Mouse (Mus musculus) myocyte (in vitro differentiated cells): ENCODE results near the gene Man2a1. TPM values are rescaled to one million over a fixed set of nuclear protein-coding genes. Genes with fewer than 3 reads are reported as not detected.

Source experiments
- H3K27me3 ChIP-seq: one replicate; pipeline ENCODE4 v1.6.1; 2011; ENCODE audit not compliant: control insufficient read depth, insufficient read depth, insufficient read length
- H3K36me3 ChIP-seq: one replicate; pipeline ENCODE4 v1.6.1; 2011; ENCODE audit not compliant: control insufficient read depth, insufficient read depth
- H3K4me2 ChIP-seq: one replicate; pipeline ENCODE4 v1.6.1; 2011; ENCODE audit warnings: low read depth, control low read depth
- H3K4me3 ChIP-seq: one replicate; pipeline ENCODE4 v1.5.1; 2011; ENCODE audit warnings: mild to moderate bottlenecking, control low read depth, moderate library complexity
- H3K79me2 ChIP-seq: one replicate; pipeline ENCODE4 v1.6.1; 2011; ENCODE audit not compliant: control insufficient read depth, insufficient read depth
- H3ac ChIP-seq: one replicate; pipeline ENCODE4 v1.6.1; 2011; ENCODE audit not compliant: control insufficient read depth, insufficient read length
- CEBPB ChIP-seq: IDR thresholded peaks from 2 replicates; pipeline ENCODE4 v1.6.1; 2011; ENCODE audit warnings: mild to moderate bottlenecking, moderate library complexity; ENCODE audit not compliant: poor library complexity, insufficient read depth, severe bottlenecking
- E2F4 ChIP-seq: IDR thresholded peaks from one replicate; pipeline ENCODE4 v1.6.1; 2011; ENCODE audit warnings: mild to moderate bottlenecking, control low read depth, moderate library complexity; ENCODE audit not compliant: insufficient read depth
- MAX ChIP-seq: IDR thresholded peaks from one replicate; pipeline ENCODE4 v1.6.1; 2011; ENCODE audit warnings: low read depth, mild to moderate bottlenecking, control low read depth
- MYOD1 ChIP-seq, 3 experiments: IDR thresholded peaks; one replicate each; pipeline ENCODE4 v1.6.1; 2011; ENCODE audit warnings: control low read depth in 2 of 3, low read depth in 2 of 3, mild to moderate bottlenecking in 2 of 3, moderate library complexity in 1 of 3; ENCODE audit not compliant: insufficient read length in 2 of 3, control insufficient read depth in 1 of 3
- MYOG ChIP-seq, 3 experiments: IDR thresholded peaks; one replicate each; pipeline ENCODE4 v1.6.1; 2011; ENCODE audit warnings: control low read depth in 2 of 3, low read depth in 2 of 3, mild to moderate bottlenecking in 2 of 3; ENCODE audit not compliant: insufficient read length in 2 of 3, control insufficient read depth in 1 of 3, insufficient read depth in 1 of 3
- POLR2A ChIP-seq: IDR thresholded peaks from one replicate; pipeline ENCODE4 v1.6.1; 2011; ENCODE audit warnings: low read depth, mild to moderate bottlenecking, control low read depth, moderate library complexity; ENCODE audit not compliant: insufficient read length
- POLR2AphosphoS2 ChIP-seq: IDR thresholded peaks from one replicate; pipeline ENCODE4 v1.6.1; 2011; ENCODE audit warnings: low read depth, control low read depth; ENCODE audit not compliant: insufficient read length
- REST ChIP-seq: IDR thresholded peaks from one replicate; pipeline ENCODE4 v1.6.1; 2011; ENCODE audit warnings: mild to moderate bottlenecking, control low read depth, moderate library complexity; ENCODE audit not compliant: insufficient read depth, insufficient read length
- SRF ChIP-seq: IDR thresholded peaks from one replicate; pipeline ENCODE4 v1.6.1; 2011; ENCODE audit warnings: low read depth; ENCODE audit not compliant: control insufficient read depth, insufficient read length
- TCF12 ChIP-seq: IDR thresholded peaks from one replicate; pipeline ENCODE4 v1.6.1; 2011; ENCODE audit warnings: mild to moderate bottlenecking, control low read depth; ENCODE audit not compliant: poor library complexity, insufficient read depth, severe bottlenecking
- TCF3 ChIP-seq: IDR thresholded peaks from one replicate; pipeline ENCODE4 v1.6.1; 2011; ENCODE audit warnings: low read depth, control low read depth; ENCODE audit not compliant: insufficient read length
- USF1 ChIP-seq: IDR thresholded peaks from one replicate; pipeline ENCODE4 v1.6.1; 2011; ENCODE audit warnings: low read depth, mild to moderate bottlenecking, control low read depth, moderate library complexity
- polyA plus RNA-seq: library from polyadenylated mRNA; unstranded; fragments of >200 nt; fragmentation: generic; extraction: Trizol; gene quantifications from one replicate; pipeline ENCODE4 v1.2.1, GENCODE M21; 2012; ENCODE audit warnings: missing spikeins

Man2a1 gene
- polyA plus RNA-seq, 1 experiment: 8.6 TPM

GRCm38 (mm10) chr17:64681461-64681860 lies 80.9 kb downstream of the Man2a1 start:
- H3K79me2 ChIP-seq: no peaks in the 10 kb centered on the region
- peaks cover 36% of the 10 kb centered on the region for H3K36me3 ChIP-seq
- no peak overlapping the region for H3K4me2 ChIP-seq
- H3K27me3 ChIP-seq: no peaks in the 10 kb centered on the region
- no peak for TF ChIP-seq MYOD1 (IDR thresholded peaks at IDR 0.05; ENCODE audit: control insufficient read depth in 1 of 3, insufficient read length in 2 of 3, low read depth in 2 of 3)
- no peak for TF ChIP-seq USF1
- TF ChIP-seq POLR2AphosphoS2: no peak
- no peak for TF ChIP-seq SRF
- TF ChIP-seq TCF12: no peak
- TF ChIP-seq CEBPB: no peak
- no peak for TF ChIP-seq E2F4
- TF ChIP-seq MYOG (IDR thresholded peaks at IDR 0.05; ENCODE audit: control insufficient read depth in 1 of 3, insufficient read depth in 1 of 3, insufficient read length in 2 of 3, low read depth in 2 of 3): no peak
- TF ChIP-seq TCF3: no peak
- TF ChIP-seq MAX: no peak
- no peak for TF ChIP-seq POLR2A
- no peak for TF ChIP-seq REST
- no peak overlapping the region for H3ac ChIP-seq
- no peak overlapping the region for H3K4me3 ChIP-seq

GRCm38 (mm10) chr17:64681927-64682326 lies 81.4 kb downstream of the Man2a1 start:
- TF ChIP-seq MYOG (IDR thresholded peaks at IDR 0.05; ENCODE audit: control insufficient read depth in 1 of 3, insufficient read depth in 1 of 3, insufficient read length in 2 of 3, low read depth in 2 of 3): no peak
- no peak for TF ChIP-seq TCF12
- TF ChIP-seq SRF: no peak
- TF ChIP-seq REST: no peak
- TF ChIP-seq TCF3: no peak
- no peak for TF ChIP-seq CEBPB
- TF ChIP-seq POLR2AphosphoS2: no peak
- no peak for TF ChIP-seq MAX
- no peak overlapping the region for H3K4me3 ChIP-seq
- peaks cover 39% of the 10 kb centered on the region for H3K36me3 ChIP-seq
- no peaks in the 10 kb centered on the region for H3K27me3 ChIP-seq
- no peaks in the 10 kb centered on the region for H3K79me2 ChIP-seq
- H3K4me2 ChIP-seq: no peak overlapping the region
- H3ac ChIP-seq: no peak overlapping the region

- Histone ChIP-seq H3K4me2 (no peak overlapping the region), H3K36me3 (peaks cover 60% of the 10 kb centered on the region), H3K4me3 (no peak overlapping the region), H3K79me2 (no peaks in the 10 kb centered on the region), H3K27me3 (no peaks in the 10 kb centered on the region), H3ac (no peak overlapping the region)
- TF ChIP-seq USF1: no peak
- TF ChIP-seq SRF: no peak
- no peak for TF ChIP-seq TCF12
- no peak for TF ChIP-seq REST
- TF ChIP-seq MYOG (IDR thresholded peaks at IDR 0.05; ENCODE audit: control insufficient read depth in 1 of 3, insufficient read depth in 1 of 3, insufficient read length in 2 of 3, low read depth in 2 of 3): no peak
- TF ChIP-seq POLR2A: no peak
- no peak for TF ChIP-seq MAX
- no peak for TF ChIP-seq POLR2AphosphoS2
- TF ChIP-seq E2F4: no peak
Measured at GRCm38 (mm10) chr17:64684088-64684487, 83.6 kb downstream of the Man2a1 start.

- no peak overlapping the region for H3K4me2 ChIP-seq
- H3K36me3 ChIP-seq: peaks cover 67% of the 10 kb centered on the region
- H3K4me3 ChIP-seq: no peak overlapping the region
- no peak for TF ChIP-seq CEBPB
- TF ChIP-seq TCF3: no peak
- no peak for TF ChIP-seq POLR2A
- peak; percentile 53 to 85 (median 58) for TF ChIP-seq MYOG (IDR thresholded peaks at IDR 0.05; ENCODE audit: control insufficient read depth in 1 of 3, insufficient read depth in 1 of 3, insufficient read length in 2 of 3, low read depth in 2 of 3)
- peak; percentile 37 to 84 (median 53) for TF ChIP-seq MYOD1 (IDR thresholded peaks at IDR 0.05; ENCODE audit: control insufficient read depth in 1 of 3, insufficient read length in 2 of 3, low read depth in 2 of 3)
- no peaks in the 10 kb centered on the region for H3K79me2 ChIP-seq
- H3K27me3 ChIP-seq: no peaks in the 10 kb centered on the region
- H3ac ChIP-seq: no peak overlapping the region
Measured at GRCm38 (mm10) chr17:64685216-64685903, 84.8 kb downstream of the Man2a1 start.

- H3ac ChIP-seq: no peak overlapping the region
- H3K79me2 ChIP-seq: no peaks in the 10 kb centered on the region
- H3K27me3 ChIP-seq: no peaks in the 10 kb centered on the region
- no peak overlapping the region for H3K4me3 ChIP-seq
- TF ChIP-seq REST (no peak), CEBPB (no peak), MAX (no peak), MYOD1 (IDR thresholded peaks at IDR 0.05; ENCODE audit: control insufficient read depth in 1 of 3, insufficient read length in 2 of 3, low read depth in 2 of 3) (no peak), TCF3 (no peak)
- no peak overlapping the region for H3K4me2 ChIP-seq
- peaks cover 35% of the 10 kb centered on the region for H3K36me3 ChIP-seq
Measured at GRCm38 (mm10) chr17:64689614-64690013, 89.1 kb downstream of the Man2a1 start.
